Mouse (Mus musculus) adrenal gland, postnatal 36 days (tissue): ENCODE measurements at regions not wholly inside any gene's neighbourhood (a gene's known extent, or its start where the extent isn't known, plus 50 kb on each side); places are given as distances from the start of the nearest gene placed in this dataset.

ENCODE experiments used
- DNase-seq, 2 experiments: peaks; one replicate each; pipeline ENCODE4 v3.0.0; 2021; ENCODE audit warnings: mixed read lengths in 1 of 2

- no peak for DNase-seq
Measured at GRCm38 (mm10) chr1:66099562-66100444, 75.3 kb upstream of the Map2 start.

DNA sequence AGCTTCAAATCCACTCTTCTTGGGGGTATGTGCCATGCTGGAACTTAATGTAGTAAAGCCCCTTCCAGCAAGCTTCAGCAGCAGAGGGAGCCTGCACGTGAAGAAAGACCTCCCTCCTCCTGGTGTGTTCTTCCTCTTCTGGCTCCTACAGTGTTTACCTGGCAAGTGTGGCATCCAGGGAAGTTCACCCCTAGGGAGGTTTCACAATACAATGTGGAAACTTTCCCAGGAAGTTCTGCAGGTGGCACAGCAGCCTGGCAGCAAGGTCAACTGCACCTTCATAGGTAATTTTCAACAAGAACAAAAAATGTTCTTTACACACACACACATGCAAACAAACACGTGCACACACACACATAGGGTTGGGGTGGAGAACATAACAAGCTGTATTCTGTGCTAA, 73.7 kb upstream of the Map2 start:
- DNase-seq = no peak

DNA sequence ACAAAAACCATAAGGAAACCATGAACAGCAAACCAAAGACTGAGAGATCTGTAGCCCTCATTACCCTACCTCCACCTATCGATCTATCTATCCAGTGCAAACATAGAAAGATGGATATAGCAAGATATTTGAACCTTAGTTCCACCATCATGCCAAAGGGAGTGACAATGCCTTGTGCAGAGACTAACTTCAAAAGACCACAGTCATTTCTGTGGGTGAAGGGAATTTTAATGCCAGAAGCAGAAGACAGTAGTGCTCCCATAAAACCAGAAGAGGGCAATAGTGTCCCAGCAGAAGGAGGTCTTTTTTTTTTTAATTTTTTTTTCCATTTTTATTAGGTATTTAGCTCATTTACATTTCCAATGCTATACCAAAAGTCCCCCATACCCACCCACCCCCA, 70.6 kb upstream of the Map2 start:
- no peak for DNase-seq

GRCm38 (mm10) chr1:66105206-66105605, 69.9 kb upstream of the Map2 start:
- no peak for DNase-seq

- DNase-seq = peak; percentile 76 to 79
Measured at GRCm38 (mm10) chr1:66108051-66108450, 67.0 kb upstream of the Map2 start.

GRCm38 (mm10) chr1:66113916-66114315, 61.2 kb upstream of the Map2 start:
- DNase-seq = peak in 1 of 2 experiments; percentile 18

DNA sequence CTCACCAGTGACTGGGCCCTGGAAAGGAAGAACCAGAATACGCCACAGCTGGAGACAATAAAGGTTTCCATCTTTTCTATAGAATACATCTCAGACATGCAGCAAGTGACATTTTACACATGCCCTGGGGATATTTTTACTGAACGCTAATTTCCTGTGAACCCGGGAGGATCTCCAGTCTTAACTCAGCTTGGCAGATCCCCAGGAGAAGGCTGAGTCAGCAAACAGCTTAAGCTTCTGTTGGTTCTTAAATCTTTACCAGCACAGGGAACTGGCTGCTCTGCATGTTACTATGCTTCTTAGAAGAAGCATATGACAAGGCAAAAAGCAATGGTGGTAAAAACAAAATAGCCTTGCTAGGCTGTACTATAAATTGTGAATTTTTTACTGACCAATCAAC, 59.7 kb upstream of the Map2 start:
- peak; percentile 2 to 47 for DNase-seq
